Mouse (Mus musculus) gastrocnemius, postnatal 4 days (tissue): ENCODE data around the gene Gm11213. TPM values are rescaled to one million over a fixed set of nuclear protein-coding genes. Genes with fewer than 3 reads are reported as not detected.

Experiments
- total RNA-seq, 2 experiments: library from RNA; stranded (reverse); gene quantifications; 2 replicates each; pipeline ENCODE4 v1.2.3; 2021

The Gm11213 gene
- total RNA-seq, 2 experiments from 2014 or later: not detected

Other genes with a start within 250 kb of the Gm11213 start
- not detected for gene Orm3, start 249.1 kb downstream of the Gm11213 start, total RNA-seq
- not detected for gene Orm2, start 242.8 kb downstream of the Gm11213 start, total RNA-seq
- gene Akna, start 201.9 kb downstream of the Gm11213 start, total RNA-seq: 1 to 10 TPM; 6.2 to 6.5 TPM
- 1 to 10 TPM; 4.3 to 5.3 TPM for gene Whrn, start 109.3 kb downstream of the Gm11213 start, total RNA-seq
- 100 to 1,000 TPM; 224 to 226 TPM for gene Atp6v1g1, start 60.5 kb downstream of the Gm11213 start, total RNA-seq
- gene Tmem268, start 46.5 kb downstream of the Gm11213 start, total RNA-seq: 1 to 10 TPM; 7.0 TPM
- gene Tex48, start 17.2 kb upstream of the Gm11213 start, total RNA-seq: not detected
- gene Gm11214, start 58.1 kb upstream of the Gm11213 start, total RNA-seq: not detected
- gene Tnfsf15, start 139.9 kb upstream of the Gm11213 start, total RNA-seq: not detected